Mouse (Mus musculus) adrenal gland, postnatal 14 days (tissue): ENCODE measurements around the gene Ptges2. TPM values are rescaled to one million over a fixed set of nuclear protein-coding genes. Genes with fewer than 3 reads are reported as not detected.
"Not testable (repeated sequence)": the region's sequence is repeated elsewhere in the genome, so short reads cannot be mapped to it uniquely, and the experiment has no call there.

Source experiments
- DNase-seq: peaks from one replicate; pipeline ENCODE4 v3.0.0; 2021; ENCODE audit warnings: mixed read lengths
- long read RNA-seq, 2 experiments: library from polyadenylated mRNA; stranded (forward); transcript quantifications; one replicate each; pipeline ENCODE4 v2.0.0; 2021
- total RNA-seq: library from RNA; stranded (reverse); gene quantifications from 2 replicates; pipeline ENCODE4 v1.2.3, GENCODE M21; 2021

The Ptges2 gene
- total RNA-seq, result 75.8 and 80.5 TPM in 2 replicates
- long read RNA-seq, experiment 1, full-length matches to known transcripts, result 88 of 96 reads
- long read RNA-seq, experiment 1, partial matches to known transcripts, result 2 of 96 reads
- long read RNA-seq, experiment 1, other reads (novel, unspliced or antisense), result 6 of 96 reads
- long read RNA-seq, experiment 2, full-length matches to known transcripts, result 84 of 106 reads
- long read RNA-seq, experiment 2, partial matches to known transcripts, result 16 of 106 reads
- long read RNA-seq, experiment 2, other reads (novel, unspliced or antisense), result 6 of 106 reads

GRCm38 (mm10) chr2:32395484-32395945, at the start of gene Ptges2:
Ptges2 (plus strand) TSS chr2:32395896.
- peak; percentile 93 for DNase-seq

- DNase-seq, result no peak
These were observed 48.7 kb upstream of the Ptges2 start for GRCm38 (mm10) chr2:32347019-32347418.

GRCm38 (mm10) chr2:32348311-32348710, 47.4 kb upstream of the Ptges2 start:
- no peak for DNase-seq

GRCm38 (mm10) chr2:32349625-32350255, 46.0 kb upstream of the Ptges2 start:
- DNase-seq, result no peak

- DNase-seq, result no peak
These were observed 45.1 kb upstream of the Ptges2 start for GRCm38 (mm10) chr2:32350471-32351051.

- peak; percentile 56 for DNase-seq
These were observed 44.2 kb upstream of the Ptges2 start for GRCm38 (mm10) chr2:32351471-32351961.

- DNase-seq, result peak; percentile 53
These were observed 43.3 kb upstream of the Ptges2 start, which contains the start of gene Ciz1 for GRCm38 (mm10) chr2:32352151-32353006. Ciz1 (plus strand) TSS chr2:32352327.

- peak; percentile 95 for DNase-seq
These were observed 42.6 kb upstream of the Ptges2 start, which contains the start of gene Dnm1 for GRCm38 (mm10) chr2:32353007-32353542. Dnm1 (minus strand) TSS chr2:32353338.

GRCm38 (mm10) chr2:32353836-32354235, 41.9 kb upstream of the Ptges2 start:
- DNase-seq, result no peak

GRCm38 (mm10) chr2:32354336-32354895, 41.3 kb upstream of the Ptges2 start:
- no peak for DNase-seq

- no peak for DNase-seq
These were observed 39.5 kb upstream of the Ptges2 start for GRCm38 (mm10) chr2:32356216-32356615.

- no peak for DNase-seq
These were observed 38.0 kb upstream of the Ptges2 start for GRCm38 (mm10) chr2:32357710-32358109.

GRCm38 (mm10) chr2:32358381-32358780, 37.3 kb upstream of the Ptges2 start:
- DNase-seq, result no peak

- peak; percentile 87 for DNase-seq
These were observed 35.0 kb upstream of the Ptges2 start for GRCm38 (mm10) chr2:32360741-32361140.

- DNase-seq, result peak; percentile 86
These were observed 34.3 kb upstream of the Ptges2 start for GRCm38 (mm10) chr2:32361437-32361836.

- not testable (repeated sequence) for DNase-seq
These were observed 33.4 kb upstream of the Ptges2 start for GRCm38 (mm10) chr2:32362274-32362673.

- DNase-seq, result peak; percentile 96
These were observed 32.8 kb upstream of the Ptges2 start for GRCm38 (mm10) chr2:32362817-32363340.

- DNase-seq, result peak; percentile 52
These were observed 32.2 kb upstream of the Ptges2 start for GRCm38 (mm10) chr2:32363376-32364106.

GRCm38 (mm10) chr2:32364121-32364520, 31.6 kb upstream of the Ptges2 start:
- DNase-seq, result no peak

- no peak for DNase-seq
These were observed 28.4 kb upstream of the Ptges2 start for GRCm38 (mm10) chr2:32367315-32367714.
